16 mouse cellular contexts compared by ENCODE assay signal in the genomic region with DNA sequence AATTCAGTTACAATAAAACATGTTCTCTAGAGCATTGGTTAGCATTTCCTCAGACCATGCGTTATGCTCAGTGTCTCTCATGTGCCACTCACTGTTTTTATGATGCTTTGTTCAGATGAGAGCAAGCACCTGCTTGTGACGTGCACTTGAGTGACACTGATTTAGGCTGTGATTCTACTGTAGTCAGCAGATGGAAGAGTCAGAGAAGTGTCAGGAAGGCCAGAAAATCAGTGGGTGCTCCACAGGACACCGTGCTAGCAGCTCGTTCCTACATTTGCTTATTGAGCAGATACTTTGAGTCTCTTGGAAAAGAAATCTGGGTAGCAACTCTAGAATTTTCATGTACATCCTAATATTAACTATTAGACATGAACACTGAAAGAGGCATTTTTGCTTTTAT.
"Had no signal": no experiment of that assay in that cellular context is flagged by ENCODE, and none has a peak within 500 bp of the region (broad histone marks: within the 10 kb centered on the region; RNA-seq: fewer than 3 reads in every experiment).

No protein-coding gene starts in this region.

- DNase-seq: kidney, adult 9 months; kidney, postnatal 10 days; kidney, postnatal 4 days; lung, embryonic 14.5 days; lung, postnatal 10 days; lung, postnatal 4 days; midbrain, embryonic 14.5 days; retina, postnatal 1 day; right cerebral cortex, postnatal 14 days; thymus, adult 2 months; thymus, postnatal 25 days had no signal

- H3K27me3 ChIP-seq: limb, embryonic 15.5 days; liver, embryonic 12.5 days; neural tube, embryonic 13.5 days had no signal

- H3K4me3 ChIP-seq: layer of hippocampus, adult 2 months; limb, embryonic 15.5 days; liver, embryonic 12.5 days; midbrain, embryonic 10.5 days; neural tube, embryonic 13.5 days had no signal

- H3K9ac ChIP-seq: limb, embryonic 15.5 days; liver, embryonic 12.5 days; lung, embryonic 14.5 days; neural tube, embryonic 13.5 days had no signal

- H3K27ac ChIP-seq: layer of hippocampus, adult 2 months; limb, embryonic 15.5 days; liver, embryonic 12.5 days; midbrain, embryonic 10.5 days; neural tube, embryonic 13.5 days had no signal

- H3K36me3 ChIP-seq: limb, embryonic 15.5 days; liver, embryonic 12.5 days; midbrain, embryonic 10.5 days; neural tube, embryonic 13.5 days had no signal

- ATAC-seq: liver, embryonic 12.5 days had no signal

- H3K4me1 ChIP-seq: limb, embryonic 15.5 days; liver, embryonic 12.5 days; midbrain, embryonic 10.5 days; neural tube, embryonic 13.5 days had no signal

- H3K9me3 ChIP-seq: limb, embryonic 15.5 days; liver, embryonic 12.5 days; midbrain, embryonic 10.5 days; neural tube, embryonic 13.5 days had no signal

- H3K4me2 ChIP-seq: limb, embryonic 15.5 days; liver, embryonic 12.5 days; lung, embryonic 14.5 days; neural tube, embryonic 13.5 days had no signal
